Mouse (Mus musculus): ENCODE measurements around the gene Syvn1.

GRCm38 (mm10) chr19:6048681-6049410 is 2.5 kb downstream of the Syvn1 start:
- TF ChIP-seq POLR2A (IDR thresholded peaks at IDR 0.05; ENCODE audit: extremely low read depth, insufficient read depth, low read length) (no peak), CTCF (IDR thresholded peaks at IDR 0.05; ENCODE audit: extremely low read depth, insufficient read depth, low read length) (no peak)

Measured in cortical plate, adult 2 months (tissue).